Mouse (Mus musculus) intestine, postnatal 0 days (tissue): ENCODE data around the gene Ncoa3. TPM values are rescaled to one million over a fixed set of nuclear protein-coding genes. Genes with fewer than 3 reads are reported as not detected.

Experiments used
- ATAC-seq: fragments of 200-750 bp; cut with Nextera tagmentation; 2 replicates; pipeline ENCODE4 v1.8.0; 2017; ENCODE audit warnings: mild to moderate bottlenecking, moderate TSS enrichment, moderate library complexity
- H3K27ac ChIP-seq: fragments of 300-500 bp; sonication (generic); 2 replicates; pipeline ENCODE4 v1.5.1; 2014; ENCODE audit warnings: mild to moderate bottlenecking, low read depth, low read length, moderate library complexity
- H3K27me3 ChIP-seq: fragments of 300-500 bp; sonication (generic); replicated peaks from 2 replicates; pipeline ENCODE4 v1.6.1; 2014; ENCODE audit warnings: low read length, mixed read lengths; ENCODE audit not compliant: control insufficient read depth, insufficient read depth
- H3K36me3 ChIP-seq: fragments of 300-500 bp; sonication (generic); 2 replicates; pipeline ENCODE4 v1.6.1; 2014; ENCODE audit warnings: mild to moderate bottlenecking, moderate library complexity; ENCODE audit not compliant: control insufficient read depth, insufficient read depth
- H3K4me1 ChIP-seq: fragments of 300-500 bp; sonication (generic); replicated peaks from 2 replicates; pipeline ENCODE4 v1.6.1; 2014; ENCODE audit warnings: antibody characterized with exemption, low read length, mixed read lengths; ENCODE audit not compliant: control insufficient read depth, insufficient read depth
- H3K4me2 ChIP-seq: fragments of 300-500 bp; sonication (generic); replicated peaks from 2 replicates; pipeline ENCODE4 v1.6.1; 2014; ENCODE audit warnings: low read depth, mild to moderate bottlenecking, moderate library complexity
- H3K4me3 ChIP-seq: fragments of 300-500 bp; sonication (generic); 2 replicates; pipeline ENCODE4 v1.5.1; 2014; ENCODE audit warnings: low read depth, low read length
- H3K9ac ChIP-seq: fragments of 300-500 bp; sonication (generic); 2 replicates; pipeline ENCODE4 v1.6.1; 2014; ENCODE audit warnings: mild to moderate bottlenecking, low read depth, low read length
- H3K9me3 ChIP-seq: fragments of 300-500 bp; sonication (generic); 2 replicates; pipeline ENCODE4 v1.6.1; 2016; ENCODE audit warnings: mixed run types; ENCODE audit not compliant: control insufficient read depth
- CTCF ChIP-seq: sonication (generic); IDR thresholded peaks from 2 replicates; pipeline ENCODE4 v1.5.1; 2016; ENCODE audit warnings: low read depth, mild to moderate bottlenecking, control low read depth, antibody characterized with exemption, moderate library complexity
- WGBS: fragments of 180-500 bp; shearing (Covaris S2); extraction: QIAGEN DNeasy Blood & Tissue Kit; methylation state at CpG from one replicate; pipeline ENCODE4 v1.1.7; 2014; 5-methylcytosine and 5-hydroxymethylcytosine counted together
- polyA plus RNA-seq: library from polyadenylated mRNA; unstranded; fragments of >200 nt; fragmentation: Nextera tagmentation; extraction: Ambion mirVana; gene quantifications from 2 replicates; pipeline ENCODE4 v1.2.1, GENCODE M21; 2015

Ncoa3 gene
- polyA plus RNA-seq, 1 experiment from 2014 or later: 4.7 TPM

DNA sequence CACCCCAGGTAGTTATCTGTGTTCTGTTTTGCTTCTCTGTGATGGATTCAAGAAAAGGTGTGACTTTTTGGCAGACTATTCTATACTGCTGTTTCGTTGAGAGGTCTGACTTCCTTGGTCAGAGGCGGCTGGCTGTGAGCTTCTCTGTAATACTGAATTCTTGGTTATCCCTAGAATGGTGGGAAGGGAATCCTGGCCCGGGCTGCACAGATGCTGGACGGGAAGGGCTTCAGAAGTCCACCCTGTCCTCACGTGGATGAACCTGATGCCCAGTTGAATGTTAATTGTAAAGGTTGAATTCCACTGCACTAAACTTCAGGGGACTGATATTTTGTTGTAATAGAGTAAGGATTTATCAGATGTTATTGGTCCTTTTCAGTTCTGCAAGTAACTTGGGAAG is 7.4 kb downstream of the Ncoa3 start:
- no peak for ATAC-seq
- H3K4me1 ChIP-seq: no peaks in the 10 kb centered on the region
- H3K4me2 ChIP-seq: no peak overlapping the region
- H3K4me3 ChIP-seq: no peak overlapping the region
- no peaks in the 10 kb centered on the region for H3K27me3 ChIP-seq
- TF ChIP-seq CTCF: no peak
- no peaks in the 10 kb centered on the region for H3K9me3 ChIP-seq
- H3K36me3 ChIP-seq: no peaks in the 10 kb centered on the region
- no peak overlapping the region for H3K27ac ChIP-seq
- no peak overlapping the region for H3K9ac ChIP-seq
- 31% methylated on average over 5 of the region's 5 CpGs for WGBS

DNA sequence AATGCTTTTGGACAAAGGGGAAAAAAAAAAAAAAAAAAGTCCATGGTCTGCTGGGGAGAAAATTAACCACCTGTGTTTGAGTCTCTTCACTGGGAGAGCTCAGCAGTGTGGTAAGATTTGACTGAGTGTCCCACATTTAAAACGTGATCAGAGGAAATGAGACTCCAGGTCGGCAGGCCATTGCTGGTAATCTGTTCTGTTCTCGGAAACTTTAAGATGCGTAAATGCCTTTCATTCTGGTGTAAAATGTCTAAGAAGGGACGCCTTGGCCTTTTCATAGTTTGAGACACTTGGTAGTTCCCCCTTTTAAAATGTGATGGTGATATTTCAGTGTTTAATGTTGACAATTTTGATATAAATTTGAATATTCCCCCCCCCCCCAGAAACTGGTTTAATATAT is 7.8 kb downstream of the Ncoa3 start:
- Histone ChIP-seq H3K9ac (no peak overlapping the region), H3K4me2 (no peak overlapping the region), H3K36me3 (no peaks in the 10 kb centered on the region), H3K27me3 (no peaks in the 10 kb centered on the region), H3K4me1 (no peaks in the 10 kb centered on the region), H3K27ac (no peak overlapping the region), H3K4me3 (no peak overlapping the region), H3K9me3 (no peaks in the 10 kb centered on the region)
- ATAC-seq: no peak
- no peak for TF ChIP-seq CTCF
- WGBS: 47% methylated on average over 5 of the region's 5 CpGs

- WGBS: 53% methylated on average over 5 of the region's 5 CpGs
- Histone ChIP-seq H3K4me2 (no peak overlapping the region), H3K9me3 (no peaks in the 10 kb centered on the region), H3K4me3 (no peak overlapping the region), H3K27me3 (no peaks in the 10 kb centered on the region), H3K36me3 (no peaks in the 10 kb centered on the region), H3K4me1 (no peaks in the 10 kb centered on the region), H3K9ac (no peak overlapping the region; the same call in 1 of the 2 replicates), H3K27ac (no peak overlapping the region)
- TF ChIP-seq CTCF: no peak
- ATAC-seq: no peak
Observed at GRCm38 (mm10) chr2:166000769-166001168, 8.3 kb downstream of the Ncoa3 start.

DNA sequence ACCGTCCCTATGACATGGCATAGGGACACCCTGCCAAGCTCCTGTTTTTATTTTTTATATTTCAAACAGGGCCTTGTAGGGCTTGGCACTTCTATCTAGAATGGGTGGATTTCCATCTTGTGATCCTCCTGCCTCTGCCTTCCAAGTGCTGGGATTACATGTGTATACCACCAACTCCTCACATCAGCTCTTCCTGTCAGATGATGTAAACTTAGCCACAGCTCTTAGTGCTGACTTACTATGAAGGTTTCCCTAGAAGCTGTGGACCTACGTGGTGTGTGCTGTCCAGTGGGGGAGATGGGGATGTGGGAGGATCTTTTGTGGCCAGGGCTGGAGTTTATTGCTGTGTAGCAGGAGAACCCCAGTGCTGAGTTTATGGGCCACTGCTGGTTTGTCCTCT is 8.9 kb downstream of the Ncoa3 start:
- H3K9me3 ChIP-seq: no peaks in the 10 kb centered on the region
- H3K4me3 ChIP-seq: no peak overlapping the region
- WGBS: 48% methylated on average over 2 of the region's 2 CpGs
- H3K27me3 ChIP-seq: no peaks in the 10 kb centered on the region
- TF ChIP-seq CTCF: no peak
- no peak overlapping the region for H3K9ac ChIP-seq
- no peak for ATAC-seq
- no peak overlapping the region for H3K4me2 ChIP-seq
- H3K36me3 ChIP-seq: no peaks in the 10 kb centered on the region
- H3K27ac ChIP-seq: no peak overlapping the region
- no peaks in the 10 kb centered on the region for H3K4me1 ChIP-seq

DNA sequence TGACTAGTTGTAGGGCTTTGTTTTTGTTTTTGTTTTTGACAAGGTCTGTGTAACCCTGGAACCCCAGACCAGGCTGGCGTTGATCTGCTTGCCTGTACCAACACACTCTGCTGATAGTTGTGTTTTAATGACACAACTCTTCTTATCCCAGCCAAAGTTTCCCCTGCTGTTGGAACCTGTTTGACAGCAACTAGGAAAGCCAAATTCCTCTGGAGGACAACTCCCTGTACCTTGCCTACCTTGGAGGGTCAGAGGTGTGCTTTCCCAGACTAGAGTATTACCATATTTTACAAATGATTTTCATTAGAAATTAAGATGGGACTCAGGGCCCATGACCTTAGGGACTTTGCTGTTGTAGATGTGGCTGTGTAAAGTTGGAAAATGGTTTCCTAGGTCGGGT is 9.3 kb downstream of the Ncoa3 start:
- Histone ChIP-seq H3K4me3 (no peak overlapping the region), H3K27me3 (no peaks in the 10 kb centered on the region), H3K9ac (no peak overlapping the region), H3K4me2 (no peak overlapping the region), H3K9me3 (no peaks in the 10 kb centered on the region), H3K27ac (no peak overlapping the region), H3K4me1 (no peaks in the 10 kb centered on the region), H3K36me3 (no peaks in the 10 kb centered on the region)
- ATAC-seq: no peak
- WGBS: 39% methylated on average over 2 of the region's 2 CpGs
- no peak for TF ChIP-seq CTCF

DNA sequence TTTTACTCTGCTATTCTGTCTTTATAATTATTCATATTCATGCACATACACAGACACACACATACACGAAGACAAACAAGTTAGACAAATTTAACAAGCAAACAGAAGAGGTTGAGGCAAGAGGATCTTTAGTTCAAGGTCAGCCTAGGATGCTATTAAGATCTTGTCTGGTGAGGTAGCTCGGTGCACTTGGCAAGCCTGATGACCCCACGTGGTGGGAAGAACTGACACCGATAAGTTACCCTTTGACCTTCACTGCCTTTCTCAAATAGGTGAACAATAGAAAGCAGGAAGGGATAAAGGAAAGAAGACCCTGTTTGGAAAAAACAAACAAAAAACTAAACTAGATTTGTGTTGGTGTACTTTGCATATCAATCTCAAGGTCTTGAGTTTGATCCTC is 10.0 kb downstream of the Ncoa3 start:
- Histone ChIP-seq H3K36me3 (no peaks in the 10 kb centered on the region), H3K4me2 (no peak overlapping the region), H3K27me3 (no peaks in the 10 kb centered on the region), H3K4me1 (no peaks in the 10 kb centered on the region), H3K9ac (no peak overlapping the region), H3K27ac (no peak overlapping the region), H3K4me3 (no peak overlapping the region), H3K9me3 (no peaks in the 10 kb centered on the region)
- ATAC-seq: no peak
- WGBS: 54% methylated on average over 4 of the region's 4 CpGs
- TF ChIP-seq CTCF: no peak

GRCm38 (mm10) chr2:166003004-166003403 is 10.6 kb downstream of the Ncoa3 start:
- no peak overlapping the region for H3K27ac ChIP-seq

More at GRCm38 (mm10) chr2:166003004-166003403, 10.6 kb downstream of the Ncoa3 start:
- peak; percentile 62 for TF ChIP-seq CTCF
- H3K36me3 ChIP-seq: no peaks in the 10 kb centered on the region
- no peaks in the 10 kb centered on the region for H3K9me3 ChIP-seq
- H3K27me3 ChIP-seq: no peaks in the 10 kb centered on the region
- H3K9ac ChIP-seq: no peak overlapping the region
- no peak overlapping the region for H3K4me3 ChIP-seq
- 56% methylated on average over 1 of the region's 1 CpGs for WGBS
- H3K4me2 ChIP-seq: no peak overlapping the region
- no peaks in the 10 kb centered on the region for H3K4me1 ChIP-seq
- ATAC-seq: no peak
